Mouse (Mus musculus) cerebellum, adult 2 months (tissue): ENCODE measurements around the gene Pm20d1. TPM values are rescaled to one million over a fixed set of nuclear protein-coding genes. Genes with fewer than 3 reads are reported as not detected.
A peak's percentile ranks its signal among the peaks of the same experiment; 100 is the strongest.

Experiments used
- DNase-seq, 2 experiments: peaks; one replicate each; pipeline ENCODE4 v3.0.0; 2021
- H3K27ac ChIP-seq: fragments of 200-500 bp; 2 replicates; pipeline ENCODE4 v1.5.1; 2012; ENCODE audit warnings: low read length, control low read depth, inconsistent platforms; ENCODE audit not compliant: insufficient read depth
- H3K27me3 ChIP-seq: fragments of 200-500 bp; 2 replicates; pipeline ENCODE4 v1.6.1; 2012; ENCODE audit warnings: inconsistent platforms, mild to moderate bottlenecking, low read length, moderate library complexity; ENCODE audit not compliant: control insufficient read depth, insufficient read depth
- H3K4me1 ChIP-seq: fragments of 200-500 bp; 2 replicates; pipeline ENCODE4 v1.6.1; 2011; ENCODE audit warnings: low read length; ENCODE audit not compliant: control insufficient read depth, insufficient read depth
- H3K4me3 ChIP-seq: fragments of 200-500 bp; replicated peaks from 2 replicates; pipeline ENCODE3; 2011; ENCODE audit warnings: mild to moderate bottlenecking, low read depth, low read length, control low read depth; ENCODE audit not compliant: insufficient read depth
- CTCF ChIP-seq: fragments of 200-500 bp; IDR thresholded peaks from 2 replicates; pipeline ENCODE4 v1.5.1; 2011; ENCODE audit warnings: low read depth, mild to moderate bottlenecking, control low read depth, low read length, moderate library complexity, borderline replicate concordance; ENCODE audit not compliant: insufficient read depth
- POLR2A ChIP-seq: fragments of 200-500 bp; IDR thresholded peaks from 2 replicates; pipeline ENCODE4 v1.6.1; 2011; ENCODE audit warnings: low read length, control low read depth, borderline replicate concordance; ENCODE audit not compliant: insufficient read depth
- WGBS: fragments of 180-500 bp; shearing (Covaris S2); methylation state at CpG from one replicate; pipeline ENCODE4 v1.1.7; 2018; 5-methylcytosine and 5-hydroxymethylcytosine counted together
- polyA plus RNA-seq: library from polyadenylated mRNA; depleted of rRNA; stranded (reverse); fragments of >200 nt; gene quantifications from 2 replicates; pipeline ENCODE4 v1.2.3, GENCODE M21; 2012

Pm20d1 gene
- polyA plus RNA-seq, 1 experiment: 2.1 TPM

GRCm38 (mm10) chr1:131801071-131801470 lies 3.9 kb downstream of the Pm20d1 start:
- no peaks in the 10 kb centered on the region; the same call in 1 of the 2 replicates for H3K27me3 ChIP-seq
- no peak for DNase-seq
- no peak for TF ChIP-seq POLR2A
- TF ChIP-seq CTCF: no peak
- H3K4me1 ChIP-seq: no peaks in the 10 kb centered on the region
- H3K4me3 ChIP-seq: no peak overlapping the region
- WGBS: 94% methylated on average over 8 of the region's 8 CpGs
- no peak overlapping the region for H3K27ac ChIP-seq

GRCm38 (mm10) chr1:131802652-131803051 lies 5.5 kb downstream of the Pm20d1 start:
- WGBS: 49% methylated on average over 5 of the region's 5 CpGs
- H3K4me3 ChIP-seq: no peak overlapping the region
- no peaks in the 10 kb centered on the region for H3K4me1 ChIP-seq
- DNase-seq: peak in 1 of 2 experiments; percentile 35
- no peak overlapping the region for H3K27ac ChIP-seq
- TF ChIP-seq POLR2A: no peak
- no peak for TF ChIP-seq CTCF
- no peaks in the 10 kb centered on the region; the same call in 1 of the 2 replicates for H3K27me3 ChIP-seq

GRCm38 (mm10) chr1:131804166-131804565 lies 7.0 kb downstream of the Pm20d1 start:
- WGBS: 91% methylated on average over 3 of the region's 3 CpGs
- Histone ChIP-seq H3K27me3 (no peaks in the 10 kb centered on the region), H3K27ac (no peak overlapping the region), H3K4me3 (no peak overlapping the region), H3K4me1 (no peaks in the 10 kb centered on the region)
- TF ChIP-seq CTCF: no peak
- TF ChIP-seq POLR2A: no peak
- no peak for DNase-seq

GRCm38 (mm10) chr1:131808986-131809385 lies 11.8 kb downstream of the Pm20d1 start:
- whole genome bisulfite sequencing: 73% methylated on average over 1 of the region's 1 CpGs
- no peak for DNase-seq
- no peak overlapping the region for H3K4me3 ChIP-seq
- H3K27ac ChIP-seq: no peak overlapping the region
- H3K27me3 ChIP-seq: no peaks in the 10 kb centered on the region
- no peak for TF ChIP-seq CTCF
- TF ChIP-seq POLR2A: no peak
- no peaks in the 10 kb centered on the region for H3K4me1 ChIP-seq

DNA sequence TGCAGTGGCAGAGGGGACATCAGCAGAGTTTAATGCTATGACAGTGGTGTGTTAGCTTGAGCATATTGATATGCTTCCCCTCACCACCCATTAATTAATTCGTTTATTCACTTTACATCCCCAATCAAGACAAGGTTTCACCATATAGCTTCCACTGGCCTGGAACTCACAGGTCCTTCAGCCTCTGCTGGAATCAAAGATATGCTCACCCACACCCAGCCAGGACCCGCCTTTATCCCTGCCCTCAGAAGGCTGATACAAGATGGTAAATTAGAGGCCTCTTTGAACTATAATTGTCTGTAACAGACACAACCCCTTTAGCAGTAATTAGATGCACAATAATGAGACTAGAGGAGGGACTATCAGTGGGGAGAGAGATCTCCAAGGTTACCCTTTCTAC lies 12.5 kb downstream of the Pm20d1 start:
- H3K4me1 ChIP-seq: no peaks in the 10 kb centered on the region
- WGBS: 69% methylated on average over 2 of the region's 2 CpGs
- TF ChIP-seq POLR2A: no peak
- TF ChIP-seq CTCF: no peak
- no peaks in the 10 kb centered on the region for H3K27me3 ChIP-seq
- DNase-seq: no peak
- no peak overlapping the region for H3K4me3 ChIP-seq
- no peak overlapping the region for H3K27ac ChIP-seq

DNA sequence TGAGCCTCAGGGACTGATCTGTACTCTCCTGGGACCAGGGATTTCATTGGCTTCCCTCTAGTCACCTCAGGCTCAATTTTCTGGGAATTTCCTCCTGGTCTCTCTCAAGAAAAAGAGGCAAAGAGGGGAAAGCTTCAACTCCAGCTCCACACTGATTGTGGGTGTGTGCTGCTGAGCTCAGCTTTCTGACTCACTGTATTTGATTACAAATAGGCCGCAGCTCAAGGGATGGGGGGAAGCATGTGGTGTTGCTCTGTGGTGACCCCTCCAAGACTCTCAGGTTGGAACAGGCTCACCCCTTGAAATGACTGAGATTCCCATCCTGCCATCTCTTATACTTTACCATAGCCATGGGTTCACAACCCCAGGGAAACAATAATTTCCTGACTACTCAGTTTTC lies 14.2 kb downstream of the Pm20d1 start:
- TF ChIP-seq POLR2A (no peak), CTCF (no peak)
- H3K4me1 ChIP-seq: no peaks in the 10 kb centered on the region
- no peak overlapping the region for H3K4me3 ChIP-seq
- WGBS: 97% methylated on average over 1 of the region's 1 CpGs
- no peak for DNase-seq
- H3K27ac ChIP-seq: no peak overlapping the region
- no peaks in the 10 kb centered on the region for H3K27me3 ChIP-seq

DNA sequence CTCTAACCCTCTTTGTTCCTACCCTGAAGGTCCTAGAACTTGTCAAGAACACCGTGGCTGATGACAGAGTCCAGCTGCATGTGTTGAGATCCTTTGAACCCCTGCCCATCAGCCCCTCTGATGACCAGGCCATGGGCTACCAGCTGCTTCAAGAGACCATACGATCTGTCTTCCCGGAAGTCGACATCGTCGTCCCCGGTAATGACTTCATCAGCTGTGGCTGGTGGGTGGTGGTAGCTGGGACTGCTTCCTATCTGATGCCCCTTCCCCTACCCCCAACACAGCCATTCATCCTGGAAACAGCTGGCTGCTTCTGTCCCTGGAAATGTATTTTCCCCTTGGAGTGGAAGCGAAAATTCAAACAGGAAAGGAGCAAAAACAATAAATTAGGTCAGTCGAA lies 14.8 kb downstream of the Pm20d1 start:
- no peak overlapping the region for H3K27ac ChIP-seq
- TF ChIP-seq CTCF (no peak), POLR2A (no peak)
- no peak for DNase-seq
- no peaks in the 10 kb centered on the region for H3K27me3 ChIP-seq
- 75% methylated on average over 9 of the region's 9 CpGs for WGBS
- no peak overlapping the region for H3K4me3 ChIP-seq
- H3K4me1 ChIP-seq: no peaks in the 10 kb centered on the region

GRCm38 (mm10) chr1:131812631-131813295 lies 15.6 kb downstream of the Pm20d1 start:
- WGBS: 80% methylated on average over 9 of the region's 9 CpGs

More at GRCm38 (mm10) chr1:131812631-131813295, 15.6 kb downstream of the Pm20d1 start:
- no peak overlapping the region for H3K27ac ChIP-seq
- H3K27me3 ChIP-seq: no peaks in the 10 kb centered on the region
- no peak overlapping the region for H3K4me3 ChIP-seq
- TF ChIP-seq CTCF (no peak), POLR2A (no peak)
- no peaks in the 10 kb centered on the region for H3K4me1 ChIP-seq
- no peak for DNase-seq
